Comparison of ENCODE assay signal across 16 mouse cellular contexts in the genomic region with DNA sequence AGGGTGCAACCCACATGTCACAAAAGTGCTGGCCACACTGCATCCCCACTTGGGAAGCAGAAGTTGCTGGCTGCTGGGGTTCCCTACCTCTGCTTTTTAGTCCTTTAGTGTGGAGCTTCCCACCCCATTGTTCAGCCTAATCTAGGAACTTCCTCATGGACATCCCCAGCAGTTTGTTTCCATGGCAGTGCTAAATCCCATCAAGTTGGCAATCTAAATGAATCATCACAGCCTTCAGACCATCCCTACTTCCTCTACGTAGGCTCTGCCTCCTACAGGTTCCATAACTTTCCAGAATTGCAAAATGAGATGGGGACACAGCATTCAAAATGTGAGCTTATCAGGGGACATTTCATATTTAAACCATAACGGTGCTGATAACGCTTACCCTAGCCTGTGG.
"Had no signal": no experiment of that assay in that cellular context is flagged by ENCODE, and none has a peak within 500 bp of the region (broad histone marks: within the 10 kb centered on the region; RNA-seq: fewer than 3 reads in every experiment).

No protein-coding gene starts in this region.

- H3K4me3 ChIP-seq: lung, embryonic 15.5 days; midbrain, embryonic 13.5 days; midbrain, embryonic 15.5 days; neural tube, embryonic 12.5 days; stomach, embryonic 15.5 days had no signal

- DNase-seq: lung, adult 18-20 months; lung, postnatal 14 days; lung, postnatal 36 days; right cerebral cortex, postnatal 14 days; thymus, adult 2 months; thymus, postnatal 25 days; thymus, postnatal 4 days had no signal

- ATAC-seq: lung, postnatal 0 days; midbrain, embryonic 13.5 days; midbrain, embryonic 15.5 days had no signal

- H3K27ac ChIP-seq: lung, embryonic 15.5 days; macrophage; midbrain, embryonic 13.5 days; midbrain, embryonic 15.5 days; neural tube, embryonic 12.5 days; stomach, embryonic 15.5 days; stomach, postnatal 0 days had no signal

- H3K27me3 ChIP-seq: lung, embryonic 15.5 days; midbrain, embryonic 13.5 days; midbrain, embryonic 15.5 days; neural tube, embryonic 12.5 days; stomach, embryonic 15.5 days had no signal

- H3K9me3 ChIP-seq: lung, embryonic 15.5 days; midbrain, embryonic 13.5 days; midbrain, embryonic 15.5 days; neural tube, embryonic 12.5 days; stomach, embryonic 15.5 days had no signal

- H3K4me1 ChIP-seq: stomach, embryonic 15.5 days had no signal

- H3K4me2 ChIP-seq: lung, embryonic 15.5 days; midbrain, embryonic 11.5 days; midbrain, embryonic 13.5 days; midbrain, embryonic 15.5 days; neural tube, embryonic 12.5 days; stomach, embryonic 15.5 days had no signal

- H3K36me3 ChIP-seq: lung, embryonic 15.5 days; midbrain, embryonic 13.5 days; midbrain, embryonic 15.5 days; neural tube, embryonic 12.5 days; stomach, embryonic 15.5 days had no signal

- H3K9ac ChIP-seq: lung, embryonic 15.5 days; midbrain, embryonic 13.5 days; midbrain, embryonic 15.5 days; neural tube, embryonic 12.5 days; stomach, embryonic 15.5 days had no signal
